Mouse (Mus musculus) gastrocnemius, adult 8-10 months (tissue): ENCODE data around the gene Vmn1r223. TPM values are rescaled to one million over a fixed set of nuclear protein-coding genes. Genes with fewer than 3 reads are reported as not detected.
"Not testable (repeated sequence)": the region's sequence is repeated elsewhere in the genome, so short reads cannot be mapped to it uniquely, and the experiment has no call there.

Source experiments
- DNase-seq, 2 experiments: peaks; one replicate each; pipeline ENCODE4 v3.0.0; 2022; ENCODE audit warnings: low spot score in 2 of 2
- total RNA-seq, 4 experiments: library from RNA; stranded (reverse); gene quantifications; 2 replicates each; pipeline ENCODE4 v1.2.4; 2022

Vmn1r223 gene
- not detected for total RNA-seq

DNA sequence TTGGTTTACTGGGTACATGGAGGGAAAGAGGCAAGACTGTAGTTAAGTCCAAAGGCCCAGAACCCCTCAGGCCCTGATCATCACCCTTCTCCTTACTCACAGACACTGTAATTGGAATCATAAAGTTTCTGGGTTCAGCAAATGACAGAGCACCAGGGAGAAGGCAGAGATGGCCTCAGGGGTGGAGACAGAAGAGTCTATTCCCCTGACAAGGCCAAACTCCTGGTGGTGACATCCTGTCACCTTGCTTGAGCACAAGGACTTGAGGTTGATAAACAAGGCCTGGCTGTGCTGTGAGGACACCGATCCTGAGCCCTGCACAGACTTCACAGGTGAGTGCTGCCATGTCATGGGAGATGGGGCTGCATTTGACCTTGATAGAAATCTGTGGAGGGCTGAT lies at the start of gene Vmn1r223:
Gene Vmn1r223, plus strand, starts transcription at position 301 of the 400 bp plus-strand sequence.
- DNase-seq = not testable (repeated sequence)

- DNase-seq = not testable (repeated sequence)
These were observed 43.0 kb upstream of the Vmn1r223 start for GRCm38 (mm10) chr13:23203885-23204284.

DNA sequence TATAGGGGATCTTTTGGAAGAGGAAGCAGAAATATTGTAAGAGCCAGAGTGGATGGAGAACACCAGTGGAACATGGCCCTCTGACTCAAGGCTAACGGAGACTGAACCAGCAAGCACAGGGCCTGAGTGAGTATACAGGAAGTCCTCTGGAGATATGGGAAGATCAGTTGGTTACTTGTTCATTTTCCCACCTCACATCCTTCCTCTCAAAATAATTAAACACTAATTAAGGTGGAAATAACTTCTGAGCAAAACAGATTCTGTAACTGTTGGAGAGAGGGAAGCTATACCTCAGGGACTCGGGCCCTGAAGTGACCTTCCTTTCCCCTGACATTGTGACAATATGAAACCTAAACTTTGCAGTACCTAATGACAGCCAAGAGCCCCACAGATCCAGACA lies 33.1 kb upstream of the Vmn1r223 start, which contains the start of gene Vmn1r221:
Gene Vmn1r221, plus strand, starts transcription at position 301 of the 400 bp plus-strand sequence.
- not testable (repeated sequence) for DNase-seq

DNA sequence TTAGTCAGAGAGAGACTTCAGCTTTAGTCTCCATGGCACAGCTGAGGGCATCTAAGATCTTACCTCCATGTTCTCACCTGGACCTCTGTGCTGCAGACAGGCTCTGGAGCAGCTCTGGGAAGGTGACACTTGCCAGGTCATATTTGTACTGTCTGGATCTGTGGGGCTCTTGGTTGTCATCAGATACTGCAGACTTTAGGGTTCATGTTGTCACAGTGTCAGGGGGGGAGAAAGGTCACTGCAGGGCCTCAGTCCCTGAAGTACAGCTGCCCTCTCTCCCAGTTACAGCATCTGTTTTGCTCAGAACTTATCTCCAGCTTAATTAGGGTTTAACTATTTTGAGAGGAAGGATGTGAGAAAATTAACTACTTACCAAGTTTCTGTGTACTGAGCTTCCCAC lies 11.1 kb upstream of the Vmn1r223 start, which contains the start of gene Vmn1r222:
Gene Vmn1r222, minus strand, starts transcription at position 101 of the 400 bp plus-strand sequence.
- not testable (repeated sequence) for DNase-seq

DNA sequence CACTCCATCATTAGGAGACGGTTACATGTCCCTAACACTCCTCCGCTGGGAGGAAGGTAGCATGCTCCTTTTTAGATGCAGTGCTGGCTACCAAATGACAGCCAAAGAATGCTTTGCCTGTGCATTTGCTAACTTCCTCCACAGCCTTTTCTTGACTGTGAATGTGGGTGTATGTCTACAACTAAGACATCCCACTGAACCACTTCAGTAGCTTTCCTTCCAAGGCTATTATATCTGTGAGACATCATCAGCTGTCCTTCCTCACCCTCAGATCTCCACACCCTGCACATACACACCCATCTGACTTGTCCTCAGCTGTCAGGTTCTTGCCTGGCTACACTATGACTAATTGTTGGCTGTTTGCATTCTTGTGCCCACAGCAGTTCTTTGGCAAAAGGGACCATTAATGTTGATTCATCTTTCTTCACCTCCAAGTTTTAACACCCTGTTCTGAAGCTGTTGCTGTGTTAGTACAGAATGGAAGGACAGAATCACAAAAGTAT lies 11.7 kb downstream of the Vmn1r223 start:
- DNase-seq = no peak

GRCm38 (mm10) chr13:23268606-23269005 lies 21.7 kb downstream of the Vmn1r223 start:
- DNase-seq = not testable (repeated sequence)

- DNase-seq = not testable (repeated sequence)
These were observed 22.2 kb downstream of the Vmn1r223 start for GRCm38 (mm10) chr13:23269127-23269526.

DNA sequence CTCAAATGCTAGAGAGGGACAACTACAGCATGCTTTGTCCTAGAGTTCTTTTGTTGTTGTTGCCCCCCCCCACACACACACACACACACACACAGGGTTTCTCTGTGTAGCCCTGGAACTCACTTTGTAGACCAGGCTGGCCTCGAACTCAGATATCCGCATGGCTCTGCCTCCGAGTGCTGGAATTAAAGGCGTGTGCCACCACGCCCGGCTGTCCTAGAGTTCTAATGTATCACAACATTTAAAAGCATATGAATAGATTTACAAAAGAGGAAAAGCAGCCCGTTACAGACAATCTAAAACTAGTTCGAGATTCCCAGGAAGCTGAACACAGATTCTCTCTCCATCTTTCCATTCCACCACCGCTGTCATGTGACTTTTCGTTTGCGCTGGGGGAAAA lies 22.7 kb downstream of the Vmn1r223 start:
- DNase-seq = no peak

GRCm38 (mm10) chr13:23270321-23271101 lies 23.6 kb downstream of the Vmn1r223 start:
- DNase-seq = no peak

DNA sequence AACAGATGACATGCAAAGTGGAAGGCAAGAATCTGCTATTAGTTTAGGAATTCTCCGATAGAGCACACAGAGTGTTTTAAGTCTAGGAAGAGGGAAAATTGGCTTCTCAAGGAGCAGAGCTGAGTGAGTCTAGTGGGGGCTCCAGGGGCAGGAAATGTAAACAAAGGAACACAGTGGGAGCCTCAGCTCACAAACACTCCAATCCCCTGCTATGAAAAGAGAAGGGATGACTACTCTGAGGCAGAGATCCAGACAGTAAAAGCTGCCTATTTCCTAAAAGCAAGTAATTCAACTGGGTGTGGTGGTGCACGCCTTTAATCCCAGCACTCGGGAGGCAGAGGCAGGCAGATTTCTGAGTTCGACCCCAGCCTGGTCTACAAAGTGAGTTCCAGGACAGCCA lies 32.6 kb downstream of the Vmn1r223 start:
- no peak for DNase-seq

DNA sequence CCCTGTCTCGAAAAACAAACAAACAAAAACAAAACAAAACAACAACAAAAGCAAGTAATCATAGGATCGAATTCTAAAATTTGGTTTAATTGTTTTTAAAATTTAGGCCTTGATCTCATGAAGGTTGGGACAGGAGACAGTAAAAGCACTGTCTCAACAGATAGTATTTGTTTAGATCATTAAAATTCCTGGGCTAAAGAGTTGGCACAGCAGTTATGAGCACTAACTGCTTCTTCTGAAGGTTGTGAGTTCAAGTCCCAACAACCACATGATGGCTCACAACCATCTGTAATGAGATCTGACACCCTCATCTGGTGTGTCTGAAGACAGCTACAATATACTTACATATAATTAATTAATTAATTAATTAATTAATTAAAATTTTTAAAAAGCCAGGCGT lies 33.1 kb downstream of the Vmn1r223 start:
- no peak for DNase-seq

- no peak for DNase-seq
These were observed 38.4 kb downstream of the Vmn1r223 start for GRCm38 (mm10) chr13:23285191-23285920.

DNA sequence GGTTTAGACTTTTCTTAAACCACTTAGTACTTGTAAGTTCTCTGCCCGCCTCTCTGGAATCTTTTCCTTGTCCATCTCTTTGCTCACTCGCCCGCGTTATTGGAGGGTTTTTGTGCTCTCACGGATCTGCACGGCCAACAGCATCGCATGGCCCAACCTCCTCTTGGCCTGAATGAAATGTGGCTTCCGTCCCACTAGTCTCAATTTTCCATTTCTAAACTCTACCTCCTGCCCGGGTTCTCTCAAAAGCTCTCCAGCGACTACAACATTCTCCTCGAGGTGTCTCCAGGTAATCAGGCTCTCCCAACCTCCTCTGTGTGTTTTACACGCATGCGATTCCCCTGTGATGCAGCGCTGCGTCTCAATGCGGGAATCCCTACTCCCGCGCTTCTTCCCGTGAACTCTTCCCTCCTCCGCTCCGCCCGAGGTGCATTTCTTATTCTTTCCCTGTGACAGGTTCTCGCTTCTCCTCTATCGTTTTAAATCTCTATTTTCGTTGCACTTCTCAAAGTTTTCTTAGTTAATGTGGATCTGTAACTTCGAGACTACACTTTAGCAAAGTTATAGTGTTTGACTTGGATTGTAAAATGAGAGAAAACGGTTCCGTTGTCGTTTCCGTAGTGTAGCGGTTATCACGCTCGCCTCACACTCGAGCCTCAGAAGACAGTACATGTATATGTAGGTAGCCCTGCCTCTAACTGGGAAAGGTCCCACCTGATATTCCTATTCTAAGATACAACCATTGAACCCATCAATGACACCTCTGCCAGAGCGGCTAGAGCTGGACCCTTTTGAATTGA lies 39.2 kb downstream of the Vmn1r223 start:
- no peak for DNase-seq

DNA sequence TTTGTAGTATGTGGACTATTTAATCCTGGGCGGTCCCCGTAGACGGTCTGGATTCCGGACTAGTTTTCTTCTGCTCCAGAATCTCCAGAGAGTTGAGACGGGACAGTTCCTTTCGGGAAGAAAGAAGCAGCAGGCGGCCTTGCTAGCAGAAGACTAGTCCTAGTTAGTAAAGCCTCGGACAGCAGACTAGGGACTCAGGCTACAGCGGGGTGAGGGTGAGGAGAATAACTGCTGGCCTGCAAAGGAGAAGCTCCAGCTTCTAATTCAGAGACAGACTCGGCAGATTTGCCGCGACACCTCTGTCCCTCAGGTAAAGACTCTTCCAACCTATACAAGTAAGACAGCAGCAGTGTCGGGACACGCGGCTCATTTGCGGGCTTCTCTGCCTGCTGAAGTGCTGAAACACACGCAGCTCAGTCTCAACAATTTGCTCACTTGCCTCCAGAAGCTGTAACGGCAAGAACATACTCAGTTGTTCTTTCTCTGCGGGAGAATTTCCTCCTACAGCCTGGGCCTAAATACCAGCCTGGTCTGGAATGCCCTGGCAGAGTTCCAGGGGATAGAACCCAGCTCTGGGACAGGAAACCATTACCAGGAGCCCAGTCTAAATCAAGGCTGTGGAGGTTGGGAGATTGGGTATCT lies 39.9 kb downstream of the Vmn1r223 start:
- no peak for DNase-seq

GRCm38 (mm10) chr13:23297737-23298136 lies 50.8 kb downstream of the Vmn1r223 start:
- DNase-seq = no peak

- DNase-seq = no peak
These were observed 51.7 kb downstream of the Vmn1r223 start for GRCm38 (mm10) chr13:23298445-23299232.

- DNase-seq = no peak
These were observed 52.5 kb downstream of the Vmn1r223 start for GRCm38 (mm10) chr13:23299276-23299998.

DNA sequence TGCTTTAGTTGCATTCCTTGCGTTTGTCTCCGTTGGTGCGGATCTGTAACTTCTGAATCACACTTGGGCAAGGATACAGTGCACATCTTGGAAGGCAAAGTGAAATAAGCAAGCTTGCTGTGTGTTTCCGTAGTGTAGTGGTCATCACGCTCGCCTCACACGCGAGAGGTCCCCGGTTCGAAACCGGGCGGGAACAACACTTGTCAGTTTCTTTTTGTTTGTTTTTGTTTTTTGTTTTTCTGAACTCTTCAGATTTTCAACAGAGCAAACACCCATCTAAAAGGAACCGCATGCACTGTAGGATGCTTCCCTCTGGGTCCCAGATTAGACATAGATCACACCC lies 53.0 kb downstream of the Vmn1r223 start:
- DNase-seq = no peak
